Mouse (Mus musculus): ENCODE data around the gene Mtrf1l.

GRCm38 (mm10) chr10:5862669-5863068 lies 39.0 kb upstream of the Mtrf1l start:
- no peak for TF ChIP-seq CTCF (IDR thresholded peaks at IDR 0.05; ENCODE audit: low read depth)
- no peak for TF ChIP-seq EP300 (optimal IDR thresholded peaks at IDR 0.05)

All from stomach, postnatal 0 days (tissue).